Mouse (Mus musculus) lung, adult 2 months (tissue): ENCODE data around the gene Rbp2.

ENCODE experiments used
- CTCF ChIP-seq: fragments of 200-500 bp; IDR thresholded peaks from 2 replicates; pipeline ENCODE4 v1.5.1; 2011; ENCODE audit warnings: mild to moderate bottlenecking, low read length, control low read depth; ENCODE audit not compliant: insufficient read depth
- POLR2A ChIP-seq: fragments of 200-500 bp; IDR thresholded peaks from 2 replicates; pipeline ENCODE4 v1.6.1; 2011; ENCODE audit warnings: low read depth, mild to moderate bottlenecking, control low read depth, low read length, borderline replicate concordance; ENCODE audit errors: extremely low read depth

DNA sequence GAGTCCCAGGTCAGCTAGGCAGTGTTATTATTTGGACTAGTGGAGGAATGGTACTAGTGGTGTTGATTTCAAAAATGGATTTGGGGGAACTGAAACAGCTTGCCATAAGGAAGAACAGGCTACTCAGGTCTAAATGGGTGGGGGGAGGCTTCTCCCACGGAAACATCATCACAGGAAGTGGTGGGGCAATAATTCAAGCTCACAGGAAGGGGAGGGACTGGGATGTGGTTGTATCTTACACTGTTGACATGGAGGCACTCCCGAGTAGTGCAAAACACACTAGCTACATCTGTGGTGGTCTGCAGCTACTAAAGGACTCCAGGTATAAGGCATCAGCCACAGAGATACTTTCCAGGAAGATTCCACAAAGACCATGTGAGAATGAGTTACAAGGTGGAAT is 38.0 kb downstream of the Rbp2 start:
- TF ChIP-seq CTCF (no peak), POLR2A (no peak)
